Mouse (Mus musculus) left cerebral cortex, postnatal 36 days (tissue): ENCODE results near the gene Eme2. TPM values are rescaled to one million over a fixed set of nuclear protein-coding genes. Genes with fewer than 3 reads are reported as not detected.
A peak's percentile ranks its signal among the peaks of the same experiment; 100 is the strongest.

ENCODE experiments used
- DNase-seq, 2 experiments: peaks; one replicate each; pipeline ENCODE4 v3.0.0; 2021 to 2022; ENCODE audit warnings: low spot score in 2 of 2, mixed read lengths in 1 of 2
- intact Hi-C: fragments of 180-260 bp; cut with DNase I; formaldehyde crosslinking; loops from one replicate; pipeline ENCODE4 v1.15.1; 2025
- total RNA-seq, 2 experiments: library from RNA; stranded (reverse); gene quantifications; 2 replicates each; pipeline ENCODE4 v1.2.3; 2021

Gene Eme2
- total RNA-seq, 2 experiments from 2014 or later = 47.4 to 60.0 TPM

GRCm38 (mm10) chr17:24881738-24882440, 13.0 kb downstream of the Eme2 start:
- intact Hi-C loops = loop anchor here (5.0 kb wide), 1 partner anchor 135 kb away; no protein-coding TSS in a partner anchor
- no peak for DNase-seq

- no peak for DNase-seq
- intact Hi-C loops = no loop called here
Observed at GRCm38 (mm10) chr17:24878531-24878930, 16.4 kb downstream of the Eme2 start.

GRCm38 (mm10) chr17:24878117-24878397, 16.8 kb downstream of the Eme2 start:
- intact Hi-C loops = no loop called here

GRCm38 (mm10) chr17:24877336-24878116, 17.4 kb downstream of the Eme2 start:
- intact Hi-C loops = no loop called here
- no peak for DNase-seq

More at GRCm38 (mm10) chr17:24878117-24878397, 16.8 kb downstream of the Eme2 start:
- DNase-seq = no peak

GRCm38 (mm10) chr17:24874989-24875388, 19.9 kb downstream of the Eme2 start:
- DNase-seq = no peak
- intact Hi-C loops = no loop called here

- intact Hi-C loops = no loop called here
- DNase-seq = no peak
Observed at GRCm38 (mm10) chr17:24874405-24874745, 20.5 kb downstream of the Eme2 start.

GRCm38 (mm10) chr17:24873695-24874404, 21.0 kb downstream of the Eme2 start:
- DNase-seq = no peak
- intact Hi-C loops = no loop called here

GRCm38 (mm10) chr17:24867914-24868313, 27.0 kb downstream of the Eme2 start:
- peak in 1 of 2 experiments; percentile 46 for DNase-seq
- intact Hi-C loops = no loop called here

- intact Hi-C loops = no loop called here
- DNase-seq = no peak
Observed at GRCm38 (mm10) chr17:24865776-24866175, 29.1 kb downstream of the Eme2 start, which contains the start of gene Igfals. Gene Igfals, plus strand, starts transcription at chr17:24865997.

- intact Hi-C loops = no loop called here
- no peak for DNase-seq
Observed at GRCm38 (mm10) chr17:24861785-24862184, 33.1 kb downstream of the Eme2 start.

- no peak for DNase-seq
- intact Hi-C loops = no loop called here
Observed at GRCm38 (mm10) chr17:24860076-24860475, 34.8 kb downstream of the Eme2 start.

- intact Hi-C loops = no loop called here
- no peak for DNase-seq
Observed at GRCm38 (mm10) chr17:24858967-24859366, 35.9 kb downstream of the Eme2 start.

- intact Hi-C loops = no loop called here
- no peak for DNase-seq
Observed at GRCm38 (mm10) chr17:24857831-24858470, 36.9 kb downstream of the Eme2 start.

- DNase-seq = no peak
- intact Hi-C loops = no loop called here
Observed at GRCm38 (mm10) chr17:24856589-24856988, 38.3 kb downstream of the Eme2 start.

GRCm38 (mm10) chr17:24855838-24856464, 38.9 kb downstream of the Eme2 start:
- intact Hi-C loops = no loop called here
- DNase-seq = no peak

- intact Hi-C loops = loop anchor here (2.0 kb wide), 1 partner anchor 35 kb away; the partner anchor contains the start of genes Nubp2 and Spsb3
Observed at GRCm38 (mm10) chr17:24851381-24852125, 43.3 kb downstream of the Eme2 start.

GRCm38 (mm10) chr17:24850773-24851127, 44.1 kb downstream of the Eme2 start:
- DNase-seq = no peak
- intact Hi-C loops = loop anchor here (2.0 kb wide), 1 partner anchor 36 kb away; the partner anchor contains the start of genes Nubp2 and Spsb3

More at GRCm38 (mm10) chr17:24851381-24852125, 43.3 kb downstream of the Eme2 start:
- no peak for DNase-seq

GRCm38 (mm10) chr17:24850065-24850772, 44.7 kb downstream of the Eme2 start, which contains the start of gene Fahd1:
Gene Fahd1, minus strand, starts transcription at chr17:24850364.
- peak; percentile 97 to 98 for DNase-seq
- intact Hi-C loops = loop anchor here (2.0 kb wide), 1 partner anchor 37 kb away; the partner anchor contains the start of genes Nubp2 and Spsb3
